Mouse (Mus musculus): ENCODE data around the gene Prmt8. TPM values are rescaled to one million over a fixed set of nuclear protein-coding genes. Genes with fewer than 3 reads are reported as not detected.

Prmt8 gene
- polyA plus RNA-seq, 1 experiment, result 187 TPM

DNA sequence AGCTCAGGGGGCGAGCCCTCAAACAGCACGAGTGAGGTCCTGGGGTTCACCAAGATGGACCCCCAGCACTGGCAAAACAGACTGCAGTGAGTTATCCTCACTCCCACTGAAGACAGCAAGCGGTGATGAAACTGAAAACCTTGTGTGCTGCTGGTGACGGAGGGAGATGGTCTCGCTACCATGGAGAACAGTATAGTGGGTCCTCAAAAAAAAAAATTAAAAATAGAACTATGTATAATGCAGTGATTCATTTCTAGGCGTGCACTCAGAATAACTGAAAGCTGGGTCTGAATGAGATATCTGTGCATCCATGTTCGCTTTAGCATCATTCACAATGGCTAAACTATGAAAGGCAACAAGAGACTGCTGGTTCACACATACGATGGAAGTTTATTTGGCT lies 20.5 kb downstream of the Prmt8 start:
- 74% methylated on average over 8 of the region's 8 CpGs for WGBS
- no peak overlapping the region for H3K27ac ChIP-seq (ENCODE audit: insufficient read depth, low read depth, low read length)
- TF ChIP-seq POLR2A (IDR thresholded peaks at IDR 0.05; ENCODE audit: insufficient read depth, low read depth, low read length), result no peak
- no peak for TF ChIP-seq CTCF (IDR thresholded peaks at IDR 0.05; ENCODE audit: insufficient read depth, low read depth, low read length)
- no peak overlapping the region for H3K4me3 ChIP-seq (ENCODE audit: insufficient read depth, low read depth, low read length)
- peaks cover 10% of the 10 kb centered on the region for H3K4me1 ChIP-seq (ENCODE audit: control insufficient read depth, insufficient read depth, low read length)

DNA sequence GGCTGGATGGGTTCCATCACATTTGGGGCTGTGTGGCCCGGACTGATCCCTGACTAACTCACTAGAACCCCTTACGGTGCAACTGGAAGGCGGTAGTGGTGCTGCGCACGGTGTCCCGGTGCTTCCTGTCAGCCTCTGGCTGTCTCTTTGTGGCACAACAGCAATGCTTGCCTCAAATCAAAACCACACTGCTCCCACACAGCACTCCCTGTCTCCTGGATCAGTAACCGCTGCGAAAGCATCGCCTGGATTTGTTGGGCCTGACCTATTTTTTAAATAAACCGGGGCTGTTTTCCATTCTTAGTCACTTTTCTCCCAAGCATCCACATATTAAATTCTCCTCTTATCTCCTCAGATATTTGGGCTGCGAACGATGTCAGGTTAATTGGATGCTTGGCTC lies 27.0 kb downstream of the Prmt8 start:
- H3K27ac ChIP-seq (ENCODE audit: insufficient read depth, low read depth, low read length), result no peak overlapping the region
- WGBS, result 35% methylated on average over 12 of the region's 12 CpGs

DNA sequence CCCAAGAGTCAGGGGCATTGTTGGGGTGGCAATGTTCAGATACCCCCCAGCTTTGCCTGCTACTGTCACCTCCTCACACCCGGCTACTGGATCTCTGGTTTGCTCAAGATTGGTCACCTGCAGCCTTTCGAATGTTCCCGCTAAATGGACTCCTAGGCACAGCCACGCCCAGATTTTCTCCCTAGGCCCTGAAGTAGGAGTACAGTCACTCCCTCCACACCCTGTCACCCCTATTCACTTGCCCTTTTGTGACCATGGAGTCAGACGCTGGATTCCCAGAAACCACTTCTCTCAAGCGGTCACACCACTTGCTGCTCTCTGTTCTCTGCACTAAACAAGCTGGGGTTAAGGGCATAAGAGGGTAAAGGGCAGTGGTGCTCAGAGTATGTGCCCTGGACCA lies 28.1 kb downstream of the Prmt8 start:
- Histone ChIP-seq H3K4me1 (ENCODE audit: control insufficient read depth, insufficient read depth, low read length) (peaks cover 29% of the 10 kb centered on the region), H3K27ac (ENCODE audit: insufficient read depth, low read depth, low read length) (no peak overlapping the region), H3K4me3 (ENCODE audit: insufficient read depth, low read depth, low read length) (no peak overlapping the region)
- WGBS, result 97% methylated on average over 6 of the region's 6 CpGs
- TF ChIP-seq POLR2A (IDR thresholded peaks at IDR 0.05; ENCODE audit: insufficient read depth, low read depth, low read length) (no peak), CTCF (IDR thresholded peaks at IDR 0.05; ENCODE audit: insufficient read depth, low read depth, low read length) (no peak)

More for the DNA sequence above, 27.0 kb downstream of the Prmt8 start:
- TF ChIP-seq POLR2A (IDR thresholded peaks at IDR 0.05; ENCODE audit: insufficient read depth, low read depth, low read length) (no peak), CTCF (IDR thresholded peaks at IDR 0.05; ENCODE audit: insufficient read depth, low read depth, low read length) (no peak)
- Histone ChIP-seq H3K4me1 (ENCODE audit: control insufficient read depth, insufficient read depth, low read length) (peaks cover 26% of the 10 kb centered on the region), H3K4me3 (ENCODE audit: insufficient read depth, low read depth, low read length) (no peak overlapping the region)

DNA sequence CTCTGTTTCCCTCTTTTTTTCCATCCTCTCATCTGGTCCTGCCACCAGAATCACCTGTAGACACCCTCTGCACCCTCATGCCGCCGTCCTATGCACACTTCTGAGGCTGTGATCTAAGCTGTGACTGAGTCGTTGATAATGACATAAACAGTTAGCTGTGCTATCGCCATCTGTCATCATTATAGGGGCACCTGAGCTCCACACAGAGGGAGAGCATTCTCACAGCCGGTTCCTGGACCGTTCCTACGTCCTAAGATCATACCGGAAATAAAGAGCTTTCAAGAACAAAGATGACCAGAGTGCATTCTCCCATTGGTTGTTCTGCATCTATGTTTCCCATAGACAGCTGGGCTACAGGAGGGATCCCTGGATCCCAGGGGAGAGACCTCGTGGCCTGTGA lies 28.6 kb downstream of the Prmt8 start:
- peaks cover 29% of the 10 kb centered on the region for H3K4me1 ChIP-seq (ENCODE audit: control insufficient read depth, insufficient read depth, low read length)
- H3K4me3 ChIP-seq (ENCODE audit: insufficient read depth, low read depth, low read length), result no peak overlapping the region
- TF ChIP-seq CTCF (IDR thresholded peaks at IDR 0.05; ENCODE audit: insufficient read depth, low read depth, low read length), result no peak
- no peak for TF ChIP-seq POLR2A (IDR thresholded peaks at IDR 0.05; ENCODE audit: insufficient read depth, low read depth, low read length)
- H3K27ac ChIP-seq (ENCODE audit: insufficient read depth, low read depth, low read length), result no peak overlapping the region
- 90% methylated on average over 9 of the region's 9 CpGs for WGBS

DNA sequence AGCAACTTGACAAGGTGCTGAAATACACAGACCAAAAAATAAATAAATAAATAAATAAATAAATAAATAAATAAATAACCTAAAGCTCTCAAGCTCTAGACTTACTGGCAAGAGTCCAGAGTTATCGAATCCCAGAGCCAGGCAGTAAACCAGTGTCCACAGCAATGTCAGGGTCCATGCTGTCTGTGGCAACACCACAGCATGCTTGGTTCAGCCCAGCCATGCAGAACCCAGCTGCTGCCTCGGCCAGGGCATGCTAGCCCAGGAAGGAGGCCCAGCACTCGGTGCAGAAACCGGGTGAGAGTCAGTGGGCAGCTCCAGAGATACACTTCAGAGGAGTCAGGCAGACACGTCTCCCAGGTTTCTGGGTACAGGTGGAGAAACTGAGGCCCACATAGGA lies 29.4 kb downstream of the Prmt8 start:
- Histone ChIP-seq H3K4me3 (ENCODE audit: insufficient read depth, low read depth, low read length) (no peak overlapping the region), H3K27ac (ENCODE audit: insufficient read depth, low read depth, low read length) (no peak overlapping the region), H3K4me1 (ENCODE audit: control insufficient read depth, insufficient read depth, low read length) (peaks cover 34% of the 10 kb centered on the region)
- 88% methylated on average over 5 of the region's 5 CpGs for WGBS
- TF ChIP-seq CTCF (IDR thresholded peaks at IDR 0.05; ENCODE audit: insufficient read depth, low read depth, low read length), result no peak
- no peak for TF ChIP-seq POLR2A (IDR thresholded peaks at IDR 0.05; ENCODE audit: insufficient read depth, low read depth, low read length)

DNA sequence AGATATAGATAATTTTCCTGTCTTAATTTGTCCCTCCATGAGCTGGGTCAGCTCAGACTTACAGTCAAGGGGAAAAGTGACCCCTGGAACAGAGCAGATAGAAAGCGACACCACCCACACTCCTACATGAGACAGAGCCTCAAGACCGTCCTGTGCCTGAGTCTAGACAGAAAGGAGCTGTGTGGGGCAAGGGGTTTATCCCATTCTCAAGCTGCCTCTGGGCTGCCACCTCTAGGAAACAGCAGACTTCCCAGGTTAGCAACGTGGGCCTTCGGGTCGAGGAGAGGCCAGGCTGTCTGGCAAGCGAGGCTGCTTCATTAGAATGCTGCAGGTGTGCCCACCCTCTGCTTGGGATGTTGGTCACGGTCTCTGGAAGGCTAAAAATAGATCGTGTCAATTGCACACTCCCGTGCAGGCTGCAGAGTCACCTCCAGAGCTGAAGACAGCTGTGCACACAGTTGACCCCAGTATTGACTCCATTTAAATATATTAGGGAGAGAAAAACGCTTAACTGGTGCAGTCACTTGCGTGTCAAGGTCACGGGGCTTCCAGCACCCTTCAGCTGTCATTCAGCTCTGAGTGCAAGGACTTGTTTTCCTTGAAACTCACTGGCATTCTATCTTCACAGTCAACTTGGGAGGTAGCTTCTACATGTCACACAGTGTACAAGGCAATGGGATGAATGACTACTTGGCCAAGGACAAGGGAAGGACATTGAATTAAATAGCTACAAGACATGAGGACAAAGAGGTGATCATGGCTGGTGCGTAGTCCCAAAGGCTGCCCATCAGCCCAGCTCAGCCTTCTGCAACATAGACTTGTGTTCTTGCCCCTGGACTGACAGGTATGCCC lies 33.9 kb downstream of the Prmt8 start:
- Histone ChIP-seq H3K4me3 (ENCODE audit: insufficient read depth, low read depth, low read length) (no peak overlapping the region), H3K27ac (ENCODE audit: insufficient read depth, low read depth, low read length) (no peak overlapping the region), H3K4me1 (ENCODE audit: control insufficient read depth, insufficient read depth, low read length) (peaks cover 19% of the 10 kb centered on the region)
- TF ChIP-seq POLR2A (IDR thresholded peaks at IDR 0.05; ENCODE audit: insufficient read depth, low read depth, low read length) (no peak), CTCF (IDR thresholded peaks at IDR 0.05; ENCODE audit: insufficient read depth, low read depth, low read length) (no peak)
- WGBS, result 61% methylated on average over 13 of the region's 13 CpGs

DNA sequence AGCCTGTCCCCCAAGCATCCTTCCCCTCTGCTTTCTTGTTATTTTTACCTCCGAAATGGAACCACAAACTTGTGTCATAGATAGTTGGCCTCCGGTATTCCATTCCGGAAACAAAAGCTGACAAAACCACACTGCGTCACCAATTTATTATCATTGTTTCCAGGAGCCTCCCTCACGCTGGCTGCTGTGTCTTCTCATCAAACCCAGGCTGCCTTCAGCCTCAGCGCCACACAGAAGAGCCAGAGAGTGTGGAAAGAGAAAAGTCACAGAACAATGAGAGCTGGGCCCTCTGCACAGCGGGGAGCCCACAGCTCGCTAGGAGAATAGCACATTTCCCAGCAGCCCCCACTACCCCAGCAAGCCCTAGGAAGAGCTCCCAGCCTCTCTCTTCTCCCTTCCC lies 46.1 kb downstream of the Prmt8 start:
- Histone ChIP-seq H3K27ac (ENCODE audit: insufficient read depth, low read depth, low read length) (peak overlapping the region; percentile 57), H3K4me3 (ENCODE audit: insufficient read depth, low read depth, low read length) (no peak overlapping the region), H3K4me1 (ENCODE audit: control insufficient read depth, insufficient read depth, low read length) (peaks cover 5% of the 10 kb centered on the region; the same call in 1 of the 2 replicates)
- 29% methylated on average over 8 of the region's 8 CpGs for WGBS
- no peak for TF ChIP-seq POLR2A (IDR thresholded peaks at IDR 0.05; ENCODE audit: insufficient read depth, low read depth, low read length)
- no peak for TF ChIP-seq CTCF (IDR thresholded peaks at IDR 0.05; ENCODE audit: insufficient read depth, low read depth, low read length)

DNA sequence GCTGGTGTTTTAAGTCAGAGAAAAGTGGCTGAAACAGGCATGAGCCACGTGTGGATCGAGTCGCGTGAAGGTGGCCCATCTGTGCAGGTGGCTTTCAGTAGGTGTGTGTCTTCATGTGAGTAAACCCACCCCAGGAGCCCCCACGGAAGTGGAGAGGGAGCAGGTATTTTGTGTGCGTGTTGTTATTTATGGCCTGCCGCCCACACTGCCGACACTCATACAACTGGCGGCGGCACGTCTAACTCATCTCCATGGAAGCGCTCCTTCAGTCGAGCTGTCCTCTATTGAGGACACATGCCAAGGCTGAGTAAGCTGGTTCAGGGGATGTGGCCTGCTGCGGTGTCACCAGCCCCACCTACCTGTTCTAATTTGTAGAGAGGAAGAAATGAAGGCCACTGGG lies 49.4 kb downstream of the Prmt8 start:
- Histone ChIP-seq H3K4me1 (ENCODE audit: control insufficient read depth, insufficient read depth, low read length) (peaks cover 11% of the 10 kb centered on the region), H3K4me3 (ENCODE audit: insufficient read depth, low read depth, low read length) (no peak overlapping the region), H3K27ac (ENCODE audit: insufficient read depth, low read depth, low read length) (no peak overlapping the region)
- WGBS, result 79% methylated on average over 14 of the region's 14 CpGs
- no peak for TF ChIP-seq CTCF (IDR thresholded peaks at IDR 0.05; ENCODE audit: insufficient read depth, low read depth, low read length)

DNA sequence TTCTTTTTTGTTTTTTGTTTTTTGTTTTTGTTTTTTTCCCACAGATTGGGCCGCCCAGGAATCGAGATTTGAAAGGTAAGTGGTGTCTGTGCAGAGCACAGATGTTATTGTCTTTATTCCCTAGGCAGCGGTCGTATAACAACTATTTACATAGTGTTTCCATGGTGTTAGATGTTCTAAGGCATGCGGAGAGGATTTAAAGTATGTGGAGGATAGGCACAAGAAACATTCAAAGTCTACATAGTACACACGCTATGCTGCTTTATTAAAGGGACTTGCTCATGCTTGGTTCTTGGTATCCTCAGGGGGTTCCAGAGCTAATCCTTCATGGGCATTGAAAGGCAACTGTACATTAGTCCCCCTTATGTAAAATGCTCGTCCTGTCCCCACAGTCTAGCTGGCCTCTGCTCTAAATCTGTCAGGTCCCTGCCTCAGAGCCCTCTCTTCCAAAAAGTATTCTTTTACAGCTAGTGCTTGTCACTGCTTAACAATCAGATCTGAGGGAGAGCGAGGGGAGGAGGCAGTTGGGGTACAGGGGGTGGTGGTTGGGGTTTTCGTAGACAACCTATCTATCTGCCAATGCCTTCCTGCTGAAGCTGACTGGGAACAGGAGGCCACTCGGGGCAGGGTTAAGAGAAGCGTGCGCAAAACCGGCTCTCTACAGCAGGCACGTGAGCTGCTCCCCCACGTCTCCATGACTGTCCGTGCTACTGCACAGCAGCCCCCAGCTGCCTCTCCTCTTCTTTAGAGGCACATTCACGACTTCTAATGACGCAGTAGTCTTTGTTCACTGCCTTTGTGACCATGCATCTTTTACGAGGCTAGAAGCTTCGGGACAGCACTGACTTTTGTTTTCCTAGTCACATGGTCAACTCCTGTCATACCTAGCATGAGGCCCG lies 51.8 kb downstream of the Prmt8 start:
- WGBS, result 50% methylated on average over 21 of the region's 21 CpGs
- H3K4me1 ChIP-seq (ENCODE audit: control insufficient read depth, insufficient read depth, low read length), result peaks cover 8% of the 10 kb centered on the region
- H3K27ac ChIP-seq (ENCODE audit: insufficient read depth, low read depth, low read length), result no peak overlapping the region
- H3K4me3 ChIP-seq (ENCODE audit: insufficient read depth, low read depth, low read length), result no peak overlapping the region
- TF ChIP-seq POLR2A (IDR thresholded peaks at IDR 0.05; ENCODE audit: insufficient read depth, low read depth, low read length) (no peak), CTCF (IDR thresholded peaks at IDR 0.05; ENCODE audit: insufficient read depth, low read depth, low read length) (no peak)

Data from olfactory bulb, adult 2 months (tissue).